Mouse (Mus musculus): ENCODE data around the gene Tdrd12. TPM values are rescaled to one million over a fixed set of nuclear protein-coding genes. Genes with fewer than 3 reads are reported as not detected.
"Not testable (repeated sequence)": the region's sequence is repeated elsewhere in the genome, so short reads cannot be mapped to it uniquely, and the experiment has no call there.

Tdrd12 gene
- not detected in 3 replicates for total RNA-seq (2017)

DNA sequence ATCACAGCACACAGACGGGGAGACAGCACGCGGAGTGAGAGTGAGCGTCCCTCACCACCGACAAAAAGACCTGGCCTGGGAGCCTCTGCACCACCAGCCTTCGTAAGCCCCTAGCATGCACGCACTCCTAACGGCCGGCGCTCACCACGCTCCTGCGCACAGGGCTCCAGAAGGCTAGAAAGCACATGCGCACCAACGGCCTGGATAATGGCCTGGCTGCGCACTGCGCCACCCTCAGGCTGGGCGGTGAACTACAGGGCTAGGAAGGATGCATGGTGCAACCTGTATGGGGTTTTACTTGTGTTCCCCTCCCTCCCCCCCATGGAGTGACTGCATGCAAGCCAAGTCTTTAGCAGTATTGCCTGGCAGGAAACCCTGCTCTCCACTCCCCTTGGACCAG is at the start of gene Tdrd12:
Gene Tdrd12 (minus strand): TSS at position 184 of the 400 bp plus-strand sequence.
- ATAC-seq (replicated peaks; ENCODE audit: insufficient number of reproducible peaks, low FRiP score, low TSS enrichment, poor library complexity, severe bottlenecking) = no peak

GRCm38 (mm10) chr7:35586906-35587445 is 49.4 kb upstream of the Tdrd12 start:
- ATAC-seq (replicated peaks; ENCODE audit: insufficient number of reproducible peaks, low FRiP score, low TSS enrichment, poor library complexity, severe bottlenecking) = no peak

DNA sequence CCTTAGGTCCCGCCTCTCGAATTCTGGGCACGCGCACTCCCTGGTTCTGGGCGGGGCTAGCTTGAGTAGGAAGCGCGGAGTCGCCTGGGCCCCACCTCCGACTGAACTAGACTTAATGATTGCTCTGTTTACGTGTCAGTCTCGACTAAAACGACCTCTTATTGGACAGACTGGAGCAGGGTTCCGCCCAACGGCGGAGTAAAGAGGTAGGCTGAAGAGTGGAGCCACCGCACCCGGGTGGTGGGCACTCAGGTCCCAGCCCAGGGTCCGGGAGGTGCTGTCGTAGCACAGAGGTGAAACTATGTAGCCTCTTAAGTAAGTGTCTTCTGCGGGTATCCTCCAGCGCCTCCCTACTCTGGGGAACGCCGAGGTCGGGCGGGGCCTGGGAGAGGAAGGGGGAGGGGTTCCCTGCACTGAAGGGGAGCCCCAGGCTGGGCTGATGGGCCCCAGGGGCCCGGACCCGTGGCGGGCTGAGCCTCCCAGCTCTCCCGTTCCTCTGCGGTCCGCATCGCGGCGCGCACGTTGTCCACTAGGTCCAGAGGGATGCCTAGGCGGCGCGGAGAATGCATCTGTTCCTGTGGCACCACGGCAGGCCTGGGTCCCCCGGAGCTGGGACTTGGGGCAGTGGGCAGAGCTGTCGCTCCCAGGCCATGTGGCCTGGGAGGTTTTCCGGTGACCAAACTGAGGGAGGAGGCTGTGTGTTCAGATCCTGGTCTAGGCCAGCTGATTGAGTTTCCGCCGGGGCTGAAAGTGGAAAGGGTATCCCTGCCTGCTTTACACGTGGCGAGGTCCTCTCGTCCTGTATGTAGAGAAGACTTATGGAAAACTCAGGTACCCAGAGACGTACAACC is 48.7 kb upstream of the Tdrd12 start, which contains the start of gene Ankrd27:
Gene Ankrd27 (plus strand): TSS at position 190 of the 851 bp plus-strand sequence.
- peak; percentile 95 for ATAC-seq (replicated peaks; ENCODE audit: insufficient number of reproducible peaks, low FRiP score, low TSS enrichment, poor library complexity, severe bottlenecking)

DNA sequence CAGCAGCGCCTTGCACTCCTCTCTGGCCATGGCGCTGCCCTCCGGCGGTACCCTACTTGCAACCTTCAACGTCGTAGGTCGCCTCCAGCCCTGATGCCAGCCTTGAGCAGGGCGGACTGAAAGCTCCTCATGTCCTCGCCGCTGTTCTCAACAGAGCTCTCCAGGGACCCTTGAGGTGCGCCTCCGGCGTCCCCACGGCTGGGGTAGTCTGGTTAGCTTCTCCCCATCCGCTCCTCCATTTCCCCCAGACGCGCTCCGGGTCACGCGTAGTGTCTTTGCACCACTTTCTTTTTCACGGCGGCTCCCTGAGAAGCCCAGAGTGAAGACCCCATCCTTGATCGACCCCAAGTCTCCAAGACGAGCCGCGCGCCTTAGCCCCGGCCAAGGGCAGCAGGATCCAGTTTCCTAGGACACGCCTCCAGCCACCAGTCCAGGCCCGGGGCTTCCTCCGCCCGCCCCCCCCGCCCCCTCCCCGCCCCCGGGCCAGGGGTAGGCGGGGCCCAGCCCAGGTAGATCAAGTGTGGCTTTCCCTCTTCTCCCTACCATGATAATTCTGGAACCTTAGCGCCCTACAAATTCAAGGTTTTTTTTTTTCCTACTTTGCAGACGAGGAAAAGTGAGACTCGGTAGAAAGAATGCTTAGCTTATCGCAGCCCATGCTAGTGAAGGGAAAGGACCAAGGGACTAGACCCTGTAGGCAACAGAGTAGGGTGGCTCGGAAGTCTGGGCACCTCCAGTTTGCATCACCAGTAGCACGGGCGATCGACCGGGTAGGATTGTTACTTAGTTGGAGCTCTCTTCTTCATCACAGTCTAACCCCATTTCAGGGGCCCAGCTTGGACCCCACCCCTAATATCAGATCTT is 47.9 kb upstream of the Tdrd12 start, which contains the start of gene Rgs9bp:
Gene Rgs9bp (minus strand): TSS at position 392 of the 864 bp plus-strand sequence.
- ATAC-seq (replicated peaks; ENCODE audit: insufficient number of reproducible peaks, low FRiP score, low TSS enrichment, poor library complexity, severe bottlenecking) = no peak

GRCm38 (mm10) chr7:35584786-35585190 is 47.2 kb upstream of the Tdrd12 start:
- ATAC-seq (replicated peaks; ENCODE audit: insufficient number of reproducible peaks, low FRiP score, low TSS enrichment, poor library complexity, severe bottlenecking) = no peak

GRCm38 (mm10) chr7:35584068-35584785 is 46.7 kb upstream of the Tdrd12 start:
- no peak for ATAC-seq (replicated peaks; ENCODE audit: insufficient number of reproducible peaks, low FRiP score, low TSS enrichment, poor library complexity, severe bottlenecking)

- no peak for ATAC-seq (replicated peaks; ENCODE audit: insufficient number of reproducible peaks, low FRiP score, low TSS enrichment, poor library complexity, severe bottlenecking)
These were observed 46.0 kb upstream of the Tdrd12 start for GRCm38 (mm10) chr7:35583476-35584025.

DNA sequence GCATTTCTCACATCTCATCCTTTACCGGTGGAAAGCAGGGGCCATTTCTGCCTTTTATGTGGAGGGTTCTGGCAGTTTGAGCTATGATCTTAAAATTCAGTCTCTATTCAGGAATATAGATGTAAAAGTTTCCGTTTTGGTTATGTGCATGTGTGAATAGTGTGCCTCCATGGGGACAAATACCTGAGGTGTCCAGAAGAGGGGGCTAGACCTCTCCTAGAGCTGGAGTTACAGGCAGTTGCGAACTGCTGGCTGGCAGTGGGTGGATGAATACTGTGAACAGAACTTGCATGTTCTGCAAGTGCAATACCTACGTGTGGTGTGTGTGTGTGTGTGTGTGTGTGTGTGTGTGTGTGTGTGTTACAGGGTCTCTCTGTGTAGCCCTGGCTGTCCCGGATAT is 45.2 kb upstream of the Tdrd12 start:
- ATAC-seq (replicated peaks; ENCODE audit: insufficient number of reproducible peaks, low FRiP score, low TSS enrichment, poor library complexity, severe bottlenecking) = no peak

DNA sequence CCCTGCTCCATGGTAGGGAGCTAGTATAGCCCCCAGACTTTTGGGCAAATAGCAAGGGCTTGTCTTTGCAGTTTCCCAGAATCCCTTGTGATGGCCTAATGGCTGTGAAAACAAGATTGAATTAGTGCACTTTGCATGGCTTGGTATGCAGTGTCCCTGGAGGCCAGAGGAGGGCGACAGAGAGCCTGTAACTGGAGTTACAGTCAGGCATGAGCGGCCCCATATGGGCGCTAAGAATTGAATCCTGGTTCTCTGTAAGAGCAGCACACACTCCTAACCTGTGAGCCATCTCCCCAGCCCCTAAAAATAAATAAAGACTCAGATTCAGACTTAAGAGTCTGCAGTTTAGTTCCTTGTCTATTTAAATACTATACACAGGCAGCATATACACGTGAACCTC is 42.3 kb upstream of the Tdrd12 start:
- ATAC-seq (replicated peaks; ENCODE audit: insufficient number of reproducible peaks, low FRiP score, low TSS enrichment, poor library complexity, severe bottlenecking) = peak; percentile 83

- ATAC-seq (replicated peaks; ENCODE audit: insufficient number of reproducible peaks, low FRiP score, low TSS enrichment, poor library complexity, severe bottlenecking) = not testable (repeated sequence)
These were observed 33.3 kb upstream of the Tdrd12 start for GRCm38 (mm10) chr7:35570883-35571282.

GRCm38 (mm10) chr7:35569724-35570123 is 32.2 kb upstream of the Tdrd12 start:
- not testable (repeated sequence) for ATAC-seq (replicated peaks; ENCODE audit: insufficient number of reproducible peaks, low FRiP score, low TSS enrichment, poor library complexity, severe bottlenecking)

DNA sequence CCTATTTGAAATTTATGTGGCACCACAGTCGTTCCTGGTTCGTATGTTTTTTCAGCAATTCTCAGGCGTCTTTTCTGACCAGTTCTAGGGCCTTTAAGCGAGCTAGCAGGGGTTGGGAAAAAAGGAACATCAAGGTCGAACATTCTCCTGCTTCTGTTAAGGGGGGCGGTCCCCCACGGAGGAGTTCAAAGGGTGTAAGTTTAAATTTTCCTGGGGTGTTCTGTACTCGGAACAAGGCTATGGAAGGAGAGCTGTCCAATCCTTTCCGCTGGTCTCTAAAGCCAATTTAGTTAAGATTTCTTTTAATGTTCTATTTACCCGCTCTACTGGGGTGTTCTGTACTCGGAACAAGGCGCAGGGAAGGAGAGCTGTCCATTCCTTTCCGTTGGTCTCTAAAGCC is 28.4 kb upstream of the Tdrd12 start:
- ATAC-seq (replicated peaks; ENCODE audit: insufficient number of reproducible peaks, low FRiP score, low TSS enrichment, poor library complexity, severe bottlenecking) = not testable (repeated sequence)

DNA sequence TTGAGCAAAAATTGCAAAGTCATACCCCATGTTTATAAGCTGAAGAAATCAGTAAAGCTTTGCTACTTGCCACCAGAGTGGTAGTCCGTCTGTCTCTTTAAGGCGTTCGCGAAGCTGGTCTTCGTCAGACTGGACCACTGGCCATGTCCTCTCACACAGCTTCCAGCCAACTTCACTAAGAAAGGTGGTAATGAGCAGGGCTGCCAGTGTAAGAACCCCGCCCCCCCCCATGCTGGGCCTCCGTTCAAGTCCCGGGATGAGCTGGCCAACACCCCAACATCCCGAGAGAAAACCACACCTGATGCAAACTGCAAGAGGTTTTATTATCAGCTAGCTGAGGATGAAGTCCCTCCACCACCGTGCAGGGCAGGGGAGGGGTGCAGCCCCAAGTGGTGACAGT is 27.3 kb upstream of the Tdrd12 start:
- ATAC-seq (replicated peaks; ENCODE audit: insufficient number of reproducible peaks, low FRiP score, low TSS enrichment, poor library complexity, severe bottlenecking) = not testable (repeated sequence)

GRCm38 (mm10) chr7:35564067-35564865 is 26.7 kb upstream of the Tdrd12 start:
- no peak for ATAC-seq (replicated peaks; ENCODE audit: insufficient number of reproducible peaks, low FRiP score, low TSS enrichment, poor library complexity, severe bottlenecking)

- ATAC-seq (replicated peaks; ENCODE audit: insufficient number of reproducible peaks, low FRiP score, low TSS enrichment, poor library complexity, severe bottlenecking) = no peak
These were observed 25.5 kb upstream of the Tdrd12 start for GRCm38 (mm10) chr7:35563071-35563470.

- no peak for ATAC-seq (replicated peaks; ENCODE audit: insufficient number of reproducible peaks, low FRiP score, low TSS enrichment, poor library complexity, severe bottlenecking)
These were observed 22.3 kb upstream of the Tdrd12 start for GRCm38 (mm10) chr7:35559838-35560237.

DNA sequence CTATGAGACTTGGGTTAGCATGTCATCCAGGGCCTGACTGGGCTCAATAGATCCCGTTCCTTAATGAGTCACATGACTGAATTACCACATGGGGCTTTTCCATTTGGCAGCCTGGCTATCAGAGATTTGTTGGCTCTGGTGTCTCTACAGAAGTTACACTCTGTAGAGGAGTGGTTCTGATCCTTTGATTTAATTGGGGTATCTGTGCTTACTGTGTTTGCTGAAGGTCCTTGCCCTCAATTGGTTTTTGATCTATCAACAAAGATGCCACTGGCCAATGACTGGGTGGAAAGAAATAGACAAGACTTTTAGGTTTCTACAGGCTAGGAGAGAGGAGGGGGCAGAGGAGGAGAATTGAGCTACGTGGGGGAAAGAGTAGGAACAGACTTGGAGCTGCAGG is 21.1 kb upstream of the Tdrd12 start:
- no peak for ATAC-seq (replicated peaks; ENCODE audit: insufficient number of reproducible peaks, low FRiP score, low TSS enrichment, poor library complexity, severe bottlenecking)

DNA sequence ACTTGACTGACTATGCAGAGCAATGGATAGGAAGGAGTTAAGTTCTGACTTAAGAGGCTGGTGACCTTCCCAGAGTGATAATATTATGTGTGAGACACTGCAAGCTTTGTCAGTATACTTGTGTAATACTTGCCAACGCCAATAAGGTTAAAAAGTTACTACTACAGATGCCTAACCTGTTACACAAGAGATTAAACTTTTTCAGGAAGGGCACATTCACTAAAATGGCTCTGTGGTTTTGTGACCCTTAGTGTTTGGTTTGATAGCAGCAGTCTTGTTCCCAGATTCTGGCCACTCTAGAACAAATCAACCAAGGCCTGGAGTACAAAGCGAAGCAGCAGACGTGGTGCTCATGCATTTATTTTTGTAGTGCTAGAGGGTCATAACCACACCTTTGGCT is 20.0 kb upstream of the Tdrd12 start:
- ATAC-seq (replicated peaks; ENCODE audit: insufficient number of reproducible peaks, low FRiP score, low TSS enrichment, poor library complexity, severe bottlenecking) = no peak

Data from monocyte, adult 5-6 weeks (primary cell).